Mouse (Mus musculus) layer of hippocampus, adult 2 months (tissue): ENCODE measurements at regions not wholly inside any gene's neighbourhood (a gene's known extent, or its start where the extent isn't known, plus 50 kb on each side); places are given as distances from the start of the nearest gene placed in this dataset.
"Not testable (repeated sequence)": the region's sequence is repeated elsewhere in the genome, so short reads cannot be mapped to it uniquely, and the experiment has no call there.

Experiments used
- DNase-seq, 2 experiments: peaks; one replicate each; pipeline ENCODE4 v3.0.0; 2022; ENCODE audit warnings: low spot score in 2 of 2
- H3K27ac ChIP-seq: fragments of 200-600 bp; 2 replicates; pipeline ENCODE4 v1.8.1; 2022
- H3K4me3 ChIP-seq: fragments of 200-600 bp; 2 replicates; pipeline ENCODE4 v1.8.1; 2022; ENCODE audit warnings: mild to moderate bottlenecking
- CTCF ChIP-seq: fragments of 200-600 bp; conservative IDR thresholded peaks from 2 replicates; pipeline ENCODE4 v1.8.1; 2022; ENCODE audit warnings: antibody characterized with exemption, mild to moderate bottlenecking, moderate library complexity

DNA sequence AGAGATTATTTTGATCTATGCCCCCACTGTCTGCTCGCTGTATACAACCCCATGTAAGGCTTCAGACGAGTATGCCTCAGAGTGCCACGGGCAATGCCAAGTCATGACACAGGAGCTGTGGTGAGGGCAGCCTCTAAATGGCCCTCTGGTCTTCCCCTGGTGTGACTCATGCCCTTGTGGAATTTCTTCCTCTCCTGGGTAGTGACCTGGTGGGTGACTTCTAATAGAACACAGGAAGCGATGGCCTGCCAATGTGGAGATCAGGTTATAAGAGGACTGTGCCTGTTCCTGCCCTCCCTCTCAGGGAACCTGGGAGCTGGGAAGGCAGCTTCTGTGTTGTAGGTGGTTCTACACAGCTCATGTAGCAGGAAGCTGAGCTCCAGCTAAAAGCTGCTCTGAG, 130.7 kb upstream of the Ube2e1 start:
- Histone ChIP-seq H3K4me3 (no peak overlapping the region), H3K27ac (no peak overlapping the region)
- TF ChIP-seq CTCF: no peak
- DNase-seq: no peak

DNA sequence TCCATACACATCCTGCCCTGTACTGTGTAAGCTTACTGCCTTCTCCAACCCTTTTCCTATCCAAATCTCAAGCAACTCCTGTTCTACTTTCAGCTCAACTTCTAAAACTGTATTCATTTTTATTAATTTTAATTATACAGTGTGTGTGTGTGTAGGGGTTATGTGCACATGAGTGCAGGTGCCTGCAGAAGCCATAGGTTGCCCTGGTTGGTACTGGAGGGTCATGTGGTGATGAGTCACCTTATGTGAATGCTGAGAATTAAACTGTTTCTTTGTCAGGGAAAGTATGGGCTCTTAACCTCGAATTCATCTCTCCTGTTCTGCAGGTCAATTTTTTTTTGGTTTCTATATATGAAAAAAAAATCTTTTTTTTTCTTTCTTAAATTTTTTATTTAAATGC, 117.0 kb upstream of the Ube2e1 start:
- no peak for DNase-seq
- H3K27ac ChIP-seq: no peak overlapping the region
- TF ChIP-seq CTCF: no peak
- no peak overlapping the region for H3K4me3 ChIP-seq

DNA sequence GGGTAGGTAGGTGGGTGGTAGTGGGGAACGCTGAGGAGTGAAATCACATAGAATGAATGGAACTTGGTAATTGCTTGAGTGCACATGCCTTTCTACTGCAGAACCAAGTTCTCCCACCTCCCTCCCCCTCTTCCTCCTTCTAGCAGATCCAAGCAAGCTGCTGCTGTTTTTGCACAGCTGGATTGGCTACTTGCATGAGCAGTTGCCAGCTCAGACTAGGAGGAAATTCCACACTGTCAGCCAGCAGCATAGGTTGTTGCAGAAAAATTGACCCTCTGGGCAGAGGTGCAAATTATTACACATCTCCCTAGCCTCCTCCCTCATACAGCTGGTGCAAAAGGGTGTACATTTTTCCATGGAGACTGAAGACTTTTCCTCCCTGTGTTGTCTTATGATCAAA, 112.8 kb upstream of the Ube2e1 start:
- no peak for TF ChIP-seq CTCF
- no peak overlapping the region for H3K27ac ChIP-seq
- DNase-seq: no peak

DNA sequence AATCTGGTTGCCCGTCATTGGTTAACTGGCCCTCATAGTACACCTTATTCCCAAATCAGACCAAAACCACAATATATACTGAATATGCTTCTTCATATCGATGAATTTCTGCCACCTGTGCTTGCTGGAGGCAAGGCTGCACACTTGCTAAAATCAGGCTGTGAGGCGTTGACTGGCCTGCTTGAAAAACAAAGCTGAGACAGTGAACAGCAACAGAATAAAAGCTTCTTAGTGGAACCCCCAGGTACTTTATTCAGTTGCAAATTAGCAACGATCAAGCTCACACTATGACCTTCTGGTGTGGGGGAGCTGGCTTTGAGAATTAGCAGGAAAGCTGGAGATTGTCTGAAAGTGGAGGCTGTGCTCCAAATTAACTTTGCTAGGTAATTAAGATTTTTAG, 97.3 kb upstream of the Ube2e1 start:
- not testable (repeated sequence) for H3K4me3 ChIP-seq, H3K27ac ChIP-seq, DNase-seq

More for the DNA sequence above, 112.8 kb upstream of the Ube2e1 start:
- no peak overlapping the region for H3K4me3 ChIP-seq

DNA sequence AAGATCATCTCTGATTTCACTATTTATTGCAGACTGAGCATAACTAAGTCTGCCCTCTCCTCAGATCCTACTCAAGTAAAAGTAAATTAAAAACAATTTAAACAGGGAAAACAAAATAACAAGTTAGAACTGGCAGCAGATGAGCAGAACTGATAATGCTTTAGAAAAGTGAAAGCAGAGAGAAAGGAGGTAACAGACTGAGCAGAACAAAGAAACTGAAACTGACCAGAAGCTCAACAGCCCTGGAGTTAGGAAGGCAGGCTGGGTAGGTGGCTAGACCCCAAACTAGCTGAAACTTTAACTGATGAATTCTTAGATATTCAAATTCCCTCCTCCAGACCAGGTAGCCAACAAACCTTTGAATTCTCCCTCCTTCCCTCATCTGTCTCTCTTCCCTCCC, 94.2 kb upstream of the Ube2e1 start:
- Histone ChIP-seq H3K4me3 (no peak overlapping the region), H3K27ac (no peak overlapping the region)
- TF ChIP-seq CTCF: no peak
- no peak for DNase-seq

DNA sequence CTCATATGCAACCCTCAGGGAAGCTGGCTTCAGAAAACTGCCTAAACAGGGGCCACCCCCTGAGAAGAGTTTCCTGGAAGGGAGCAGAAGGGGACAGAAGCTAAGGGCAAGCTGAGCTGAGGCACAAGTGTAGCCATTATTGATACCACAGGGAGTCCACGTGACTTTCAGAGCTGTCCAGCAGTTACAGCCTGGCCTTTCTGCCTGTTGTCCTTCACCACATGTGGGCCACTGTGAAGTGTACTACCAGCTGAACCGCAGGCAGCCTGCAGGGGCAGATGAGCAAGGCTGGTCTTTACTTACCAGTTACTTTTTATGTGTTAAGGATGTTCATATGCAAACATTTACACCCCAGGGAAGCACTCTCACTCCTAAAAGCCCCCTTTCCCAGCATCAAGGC, 85.2 kb upstream of the Ube2e1 start:
- no peak for TF ChIP-seq CTCF
- Histone ChIP-seq H3K4me3 (no peak overlapping the region), H3K27ac (no peak overlapping the region)
- no peak for DNase-seq

DNA sequence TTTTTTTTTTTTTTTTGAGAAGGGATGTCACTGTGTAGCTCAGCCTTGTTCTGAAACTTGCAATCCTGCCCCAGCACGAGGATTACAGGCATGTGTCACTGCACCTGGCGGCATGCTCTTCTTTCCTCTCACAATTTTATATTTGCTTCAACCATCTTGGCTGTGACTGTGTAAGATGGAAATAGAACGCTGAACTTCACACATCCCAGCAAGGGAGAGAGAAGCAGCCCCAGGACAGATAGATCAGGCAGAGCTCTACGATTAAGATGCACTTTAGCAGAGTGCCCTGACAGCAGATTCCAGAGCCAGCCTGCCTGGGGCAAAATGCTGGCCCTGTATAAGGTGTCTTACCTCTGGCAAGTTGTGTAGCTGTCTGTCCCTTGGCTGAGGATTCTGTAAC, 84.7 kb upstream of the Ube2e1 start:
- TF ChIP-seq CTCF: no peak
- H3K27ac ChIP-seq: no peak overlapping the region
- H3K4me3 ChIP-seq: no peak overlapping the region
- no peak for DNase-seq

DNA sequence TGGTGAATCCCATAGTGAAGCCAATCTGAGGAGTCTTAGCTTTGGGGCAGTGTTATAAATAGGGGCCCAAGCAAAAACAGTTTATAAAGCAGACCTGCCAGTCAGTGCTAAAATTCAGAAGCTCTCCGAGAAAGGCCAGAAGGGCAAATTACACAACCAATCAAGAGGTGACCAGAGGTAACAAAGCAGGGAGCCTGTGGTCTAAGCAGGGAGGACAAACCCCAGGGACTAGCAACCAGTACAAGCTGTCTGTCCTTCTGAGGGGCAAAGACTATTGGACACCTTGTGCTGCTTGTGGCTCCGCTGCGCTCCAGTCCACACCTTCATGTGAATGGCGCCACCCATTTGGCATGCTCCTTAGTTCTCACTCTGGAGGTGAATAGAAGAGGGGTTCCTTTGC, 67.3 kb upstream of the Ube2e1 start:
- Histone ChIP-seq H3K27ac (no peak overlapping the region), H3K4me3 (no peak overlapping the region)
- no peak for TF ChIP-seq CTCF
- no peak for DNase-seq

DNA sequence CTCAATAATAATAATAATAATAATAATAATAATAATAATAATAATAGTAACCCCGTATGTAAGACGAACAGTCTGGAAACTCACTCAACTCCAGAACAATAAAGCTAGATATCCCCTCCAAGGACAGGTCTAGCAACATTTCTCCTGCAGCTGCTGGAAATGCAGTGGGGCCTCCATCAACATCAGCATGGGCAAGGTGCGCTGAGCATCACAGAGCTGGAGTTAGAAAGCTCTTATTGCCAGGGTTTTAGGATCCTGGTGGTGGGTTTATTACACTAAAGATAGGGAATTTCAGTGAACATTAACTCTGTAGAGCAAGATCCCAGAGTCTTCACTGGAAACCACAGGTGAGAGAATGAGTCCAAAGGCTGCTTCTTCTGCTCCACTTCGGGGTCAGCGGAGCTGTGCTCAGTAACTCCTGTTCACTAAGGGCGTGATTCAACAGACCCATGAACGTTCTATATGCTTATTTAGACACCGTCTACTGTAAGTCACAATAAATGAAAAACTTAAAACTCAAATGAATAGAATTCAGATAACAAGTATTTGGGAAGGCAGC, 64.6 kb upstream of the Ube2e1 start:
- Histone ChIP-seq H3K27ac (no peak overlapping the region), H3K4me3 (no peak overlapping the region)
- no peak for TF ChIP-seq CTCF
- DNase-seq: no peak

DNA sequence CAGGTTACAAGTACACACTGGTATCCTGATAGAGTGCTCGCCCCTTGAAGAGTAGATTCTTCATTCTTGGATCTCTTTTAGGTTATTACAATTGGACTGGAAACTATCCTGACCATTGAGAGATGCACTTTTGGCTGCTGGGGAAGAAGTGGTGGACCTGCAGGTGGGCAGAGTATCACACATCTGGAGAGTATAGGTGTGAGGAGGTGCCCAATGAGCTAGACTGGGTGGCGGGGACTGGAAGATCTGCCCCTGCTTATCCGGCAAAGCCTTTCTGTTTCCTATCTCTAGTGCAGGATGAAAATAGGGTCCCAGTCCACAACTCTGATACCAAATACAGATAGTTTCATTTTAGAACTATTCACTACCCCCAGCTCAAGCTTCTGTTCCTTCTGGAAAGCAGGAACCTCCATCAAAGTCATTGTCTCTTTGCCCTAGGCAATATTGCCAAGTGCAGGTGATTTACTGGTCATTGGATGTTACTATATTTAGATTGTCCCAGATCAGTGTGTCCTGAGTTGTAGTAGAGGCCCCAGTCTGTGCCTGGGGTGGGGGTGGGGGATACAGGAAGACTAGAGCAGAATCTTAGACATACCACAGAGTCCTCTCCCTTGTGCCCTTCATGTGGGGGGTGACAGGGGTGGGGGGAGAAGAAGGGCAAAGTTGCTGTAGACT, 62.5 kb upstream of the Ube2e1 start:
- Histone ChIP-seq H3K4me3 (no peak overlapping the region), H3K27ac (no peak overlapping the region)
- DNase-seq: no peak
- no peak for TF ChIP-seq CTCF

DNA sequence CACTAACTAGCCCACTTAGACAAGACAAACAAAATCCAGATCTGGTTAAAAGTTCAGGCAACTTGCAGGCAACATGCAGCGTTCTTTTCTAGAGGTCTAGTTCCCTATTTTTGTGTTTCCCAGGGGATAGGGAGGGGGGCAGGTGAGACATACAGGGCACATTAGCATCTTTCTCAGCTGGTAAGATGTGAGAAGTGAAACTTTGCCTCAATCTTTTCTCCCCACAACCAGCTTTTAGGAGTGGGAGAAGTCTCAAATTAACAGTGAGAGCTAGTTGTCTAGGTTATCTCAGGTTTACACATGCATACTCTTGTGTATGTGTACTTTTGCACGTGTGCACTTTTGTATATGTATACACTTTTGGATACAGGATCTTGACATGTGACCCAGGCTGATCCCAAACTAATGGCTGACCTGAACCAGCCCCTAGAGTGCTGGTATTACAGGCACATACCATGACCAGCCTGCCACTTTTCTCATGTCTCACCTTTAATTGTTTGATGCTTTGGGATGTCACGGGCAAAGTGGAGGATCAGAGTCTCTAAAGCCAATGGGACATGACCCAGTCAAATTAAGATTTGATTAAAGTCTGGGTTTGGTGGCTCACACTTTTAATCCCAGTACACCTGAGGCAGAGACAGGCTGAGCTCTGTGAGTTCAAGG, 60.3 kb upstream of the Ube2e1 start:
- no peak for DNase-seq
- H3K4me3 ChIP-seq: no peak overlapping the region
- H3K27ac ChIP-seq: no peak overlapping the region
- no peak for TF ChIP-seq CTCF

DNA sequence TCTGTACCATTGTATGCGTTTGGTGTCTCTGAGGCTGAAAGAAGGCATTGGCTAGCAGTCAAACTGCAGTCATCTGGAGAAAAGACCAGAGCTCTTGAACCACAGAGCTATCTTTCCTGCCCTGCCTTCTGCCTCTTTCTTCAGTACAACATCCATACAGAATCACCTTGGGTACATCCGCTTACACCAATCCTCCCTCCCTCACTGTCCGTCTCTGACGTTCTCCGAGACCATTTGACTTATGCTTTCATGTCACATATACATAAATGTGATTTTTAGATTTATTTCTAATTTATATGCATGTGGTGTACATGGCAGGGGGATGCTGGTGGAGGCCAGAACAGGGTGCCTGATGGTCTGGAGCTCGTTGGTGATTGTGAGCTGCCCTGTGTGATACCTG, 57.7 kb upstream of the Ube2e1 start:
- Histone ChIP-seq H3K27ac (no peak overlapping the region), H3K4me3 (no peak overlapping the region)
- no peak for TF ChIP-seq CTCF
- DNase-seq: no peak

DNA sequence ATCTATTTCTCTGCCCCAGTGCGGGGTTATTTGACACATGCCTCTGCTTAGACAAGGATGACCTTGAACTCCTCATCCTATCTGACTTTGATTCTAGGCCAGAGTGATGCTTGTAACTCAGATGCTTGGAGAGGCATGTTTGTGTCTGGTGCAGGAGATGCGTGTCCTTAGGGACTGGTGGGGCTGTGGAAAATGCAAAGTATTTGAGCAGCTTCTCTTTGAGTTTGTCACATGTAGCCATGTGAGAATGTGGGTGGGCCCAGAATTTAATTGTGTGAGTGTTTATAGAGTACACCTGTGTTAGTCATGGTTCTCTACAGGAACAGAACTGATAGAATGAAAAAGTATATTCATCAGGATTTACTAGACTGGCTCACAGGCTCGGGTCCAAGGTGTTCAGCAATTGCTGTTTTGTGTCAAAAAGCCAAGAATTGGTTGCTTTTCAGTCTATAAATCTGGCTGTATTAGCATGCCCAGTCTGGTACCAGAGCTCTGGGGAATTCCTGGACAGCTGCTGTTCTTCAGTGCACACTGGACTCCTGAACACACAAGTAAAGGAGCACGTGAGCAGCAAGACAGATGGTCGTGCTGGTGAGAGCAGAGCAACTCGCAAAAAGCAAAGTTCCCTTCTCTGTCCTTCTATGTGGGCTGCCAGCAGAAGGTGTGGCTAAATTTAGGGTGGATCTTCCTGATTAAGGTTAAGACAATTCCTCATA, 54.5 kb upstream of the Ube2e1 start:
- no peak for TF ChIP-seq CTCF
- no peak overlapping the region for H3K27ac ChIP-seq
- H3K4me3 ChIP-seq: no peak overlapping the region
- DNase-seq: no peak
